Mouse (Mus musculus) neural tube, embryonic 11.5 days (tissue): ENCODE results near the gene Mycbpap. TPM values are rescaled to one million over a fixed set of nuclear protein-coding genes. Genes with fewer than 3 reads are reported as not detected.

ENCODE experiments used
- ATAC-seq: fragments of 200-750 bp; cut with Nextera tagmentation; 2 replicates; pipeline ENCODE4 v1.8.0; 2017; ENCODE audit warnings: moderate number of reproducible peaks, mild to moderate bottlenecking, moderate TSS enrichment, moderate library complexity; ENCODE audit not compliant: insufficient read depth, low FRiP score, low TSS enrichment
- DNase-seq: peaks from one replicate; pipeline ENCODE4 v3.0.0-alpha.2; 2015; ENCODE audit warnings: low spot score
- H3K27ac ChIP-seq: fragments of 300-500 bp; sonication (generic); 2 replicates; pipeline ENCODE4 v1.5.1; 2014; ENCODE audit warnings: low read depth, mild to moderate bottlenecking, low read length
- H3K27me3 ChIP-seq: fragments of 300-500 bp; sonication (generic); 2 replicates; pipeline ENCODE4 v1.6.1; 2014; ENCODE audit warnings: mild to moderate bottlenecking, low read length, mixed read lengths; ENCODE audit not compliant: control insufficient read depth, insufficient read depth
- H3K36me3 ChIP-seq: fragments of 300-500 bp; sonication (generic); 2 replicates; pipeline ENCODE4 v1.6.1; 2014; ENCODE audit warnings: mild to moderate bottlenecking, low read length, moderate library complexity, mixed read lengths; ENCODE audit not compliant: control insufficient read depth, insufficient read depth
- H3K4me1 ChIP-seq: fragments of 300-500 bp; sonication (generic); 2 replicates; pipeline ENCODE4 v1.6.1; 2014; ENCODE audit warnings: low read length, mixed read lengths; ENCODE audit not compliant: control insufficient read depth, insufficient read depth
- H3K4me2 ChIP-seq: fragments of 300-500 bp; sonication (generic); 2 replicates; pipeline ENCODE4 v1.6.1; 2014; ENCODE audit warnings: low read depth, mild to moderate bottlenecking, moderate library complexity
- H3K4me3 ChIP-seq: fragments of 300-500 bp; sonication (generic); 2 replicates; pipeline ENCODE4 v1.5.1; 2014; ENCODE audit warnings: low read depth, low read length
- H3K9ac ChIP-seq: fragments of 300-500 bp; sonication (generic); 2 replicates; pipeline ENCODE4 v1.6.1; 2014; ENCODE audit warnings: mild to moderate bottlenecking, low read length
- H3K9me3 ChIP-seq: fragments of 300-500 bp; sonication (generic); 2 replicates; pipeline ENCODE4 v1.6.1; 2016; ENCODE audit warnings: low read length; ENCODE audit not compliant: control insufficient read depth
- WGBS: fragments of 180-500 bp; shearing (Covaris S2); extraction: QIAGEN DNeasy Blood & Tissue Kit; methylation state at CpG from one replicate; pipeline ENCODE4 v1.1.7; 2014; 5-methylcytosine and 5-hydroxymethylcytosine counted together
- polyA plus RNA-seq: library from polyadenylated mRNA; unstranded; fragments of >200 nt; fragmentation: Nextera tagmentation; extraction: Ambion mirVana; gene quantifications from 2 replicates; pipeline ENCODE4 v1.2.1, GENCODE M21; 2014

The Mycbpap gene
- polyA plus RNA-seq, 1 experiment from 2014 or later, result 3.2 TPM

- Histone ChIP-seq H3K4me3 (no peak overlapping the region), H3K36me3 (no peaks in the 10 kb centered on the region), H3K4me1 (no peaks in the 10 kb centered on the region), H3K27ac (no peak overlapping the region), H3K9me3 (no peaks in the 10 kb centered on the region), H3K27me3 (no peaks in the 10 kb centered on the region), H3K9ac (no peak overlapping the region), H3K4me2 (no peak overlapping the region)
- DNase-seq (no peak), ATAC-seq (no peak)
- 95% methylated on average over 11 of the region's 11 CpGs for whole genome bisulfite sequencing
Measured at GRCm38 (mm10) chr11:94482738-94483137, 38.8 kb downstream of the Mycbpap start.

- H3K27me3 ChIP-seq, result no peaks in the 10 kb centered on the region
Measured at GRCm38 (mm10) chr11:94481963-94482362, 39.6 kb downstream of the Mycbpap start.

GRCm38 (mm10) chr11:94480382-94480781 lies 41.2 kb downstream of the Mycbpap start:
- 0 out of 2 replicates have a peak, but pooled peaks cover 4% of the 10 kb centered on the region for H3K4me1 ChIP-seq
- no peaks in the 10 kb centered on the region for H3K36me3 ChIP-seq
- H3K9ac ChIP-seq, result no peak overlapping the region
- H3K27me3 ChIP-seq, result peaks cover 11% of the 10 kb centered on the region
- ATAC-seq (no peak), DNase-seq (no peak)
- H3K4me2 ChIP-seq, result no peak overlapping the region
- no peak overlapping the region for H3K4me3 ChIP-seq
- no peak overlapping the region for H3K27ac ChIP-seq
- H3K9me3 ChIP-seq, result no peaks in the 10 kb centered on the region
- WGBS, result 92% methylated on average over 9 of the region's 9 CpGs

More at GRCm38 (mm10) chr11:94481963-94482362, 39.6 kb downstream of the Mycbpap start:
- ATAC-seq, result no peak
- no peaks in the 10 kb centered on the region for H3K36me3 ChIP-seq
- no peaks in the 10 kb centered on the region for H3K9me3 ChIP-seq
- no peak overlapping the region for H3K27ac ChIP-seq
- H3K9ac ChIP-seq, result no peak overlapping the region
- no peak for DNase-seq
- H3K4me2 ChIP-seq, result no peak overlapping the region
- no peaks in the 10 kb centered on the region for H3K4me1 ChIP-seq
- no peak overlapping the region for H3K4me3 ChIP-seq
- 91% methylated on average over 7 of the region's 7 CpGs for WGBS

GRCm38 (mm10) chr11:94477651-94478050 lies 43.9 kb downstream of the Mycbpap start:
- no peak for ATAC-seq
- Histone ChIP-seq H3K4me1 (peaks cover 16% of the 10 kb centered on the region; the same call in 1 of the 2 replicates), H3K27ac (no peak overlapping the region), H3K9ac (no peak overlapping the region), H3K4me3 (no peak overlapping the region), H3K4me2 (no peak overlapping the region), H3K27me3 (peaks cover 29% of the 10 kb centered on the region), H3K9me3 (no peaks in the 10 kb centered on the region), H3K36me3 (no peaks in the 10 kb centered on the region)
- no peak for DNase-seq
- 82% methylated on average over 6 of the region's 6 CpGs for WGBS

- H3K9ac ChIP-seq, result no peak overlapping the region
- no peaks in the 10 kb centered on the region for H3K36me3 ChIP-seq
- peaks cover 36% of the 10 kb centered on the region for H3K27me3 ChIP-seq
- H3K4me3 ChIP-seq, result no peak overlapping the region
- no peaks in the 10 kb centered on the region for H3K9me3 ChIP-seq
- DNase-seq (no peak), ATAC-seq (no peak)
- 16% methylated on average over 11 of the region's 11 CpGs for WGBS
- no peak overlapping the region for H3K27ac ChIP-seq
- H3K4me2 ChIP-seq, result no peak overlapping the region
- H3K4me1 ChIP-seq, result peaks cover 21% of the 10 kb centered on the region
Measured at GRCm38 (mm10) chr11:94475722-94476121, 45.8 kb downstream of the Mycbpap start.

DNA sequence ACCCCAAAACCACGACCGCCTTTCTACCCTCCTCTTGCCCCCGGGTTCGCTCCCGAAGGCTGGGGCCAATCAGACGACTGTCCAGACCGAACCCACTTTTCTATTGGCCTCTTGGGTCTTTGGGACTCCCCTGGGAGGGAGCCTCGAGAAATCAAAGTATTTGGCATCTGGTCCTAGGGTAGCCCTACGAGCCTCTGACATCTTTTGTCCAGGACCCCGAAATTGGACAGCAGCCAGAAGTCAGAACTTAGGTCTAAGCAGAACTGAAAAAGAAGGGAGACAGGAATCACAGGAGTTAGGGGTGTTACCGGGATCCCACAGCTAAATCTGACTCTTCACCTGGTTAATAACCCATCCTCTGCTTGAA lies 47.0 kb downstream of the Mycbpap start:
- no peak overlapping the region for H3K9ac ChIP-seq
- H3K4me3 ChIP-seq, result peak overlapping the region; percentile 69
- no peaks in the 10 kb centered on the region for H3K9me3 ChIP-seq
- H3K27ac ChIP-seq, result no peak overlapping the region
- H3K36me3 ChIP-seq, result no peaks in the 10 kb centered on the region
- H3K4me2 ChIP-seq, result peak overlapping the region; percentile 98
- peaks cover 36% of the 10 kb centered on the region for H3K27me3 ChIP-seq
- ATAC-seq (no peak), DNase-seq (no peak)
- 2% methylated on average over 11 of the region's 11 CpGs for WGBS
- H3K4me1 ChIP-seq, result peaks cover 31% of the 10 kb centered on the region

DNA sequence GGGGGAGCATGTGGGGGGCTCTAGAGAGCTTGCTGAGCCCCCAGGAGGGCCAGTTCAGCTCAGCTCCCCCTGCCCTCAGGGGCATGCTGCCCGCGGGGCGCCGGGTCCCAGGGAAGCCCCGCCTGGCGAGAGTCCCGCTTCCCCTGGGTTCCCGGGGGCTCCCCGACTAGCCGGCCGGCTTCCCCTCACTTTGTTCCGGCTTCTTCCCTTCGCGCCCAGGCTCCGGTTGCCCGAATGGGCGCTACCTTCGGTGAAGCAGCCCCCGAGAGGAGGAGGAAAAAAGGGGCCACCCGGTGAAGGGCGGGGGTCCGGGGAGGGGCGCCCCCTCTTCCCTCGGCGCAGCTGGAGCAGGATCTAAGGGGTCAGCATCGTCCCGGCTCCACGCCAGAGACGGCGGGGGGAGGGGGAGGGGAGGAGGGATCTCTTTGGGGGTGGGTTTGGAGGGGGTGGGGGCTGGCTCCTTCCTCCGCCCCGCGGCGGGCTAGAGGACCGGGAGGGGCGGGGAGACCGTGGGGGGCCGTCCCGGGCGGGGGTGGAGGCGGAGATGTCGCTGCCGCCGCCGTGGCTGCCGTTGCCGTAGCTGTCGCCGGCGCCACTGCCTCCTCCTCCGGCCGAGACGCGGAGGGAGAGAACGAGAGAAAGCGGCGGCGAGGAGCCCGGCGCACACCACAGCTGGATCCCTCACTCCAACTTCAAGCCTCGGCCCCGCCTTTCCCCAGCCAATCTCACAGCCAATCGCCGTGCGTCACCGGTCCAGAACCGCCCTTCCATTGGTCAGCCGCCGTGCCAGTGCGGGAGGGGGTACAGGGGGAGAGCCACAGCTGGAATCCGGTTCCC lies 47.6 kb downstream of the Mycbpap start, which contains the start of gene Cacna1g:
TSS of gene Cacna1g (minus strand) at position 492 of the 837 bp plus-strand sequence.
- WGBS, result under 1% methylated on average over 26 of the region's 71 CpGs
- Histone ChIP-seq H3K4me1 (peaks cover 37% of the 10 kb centered on the region), H3K27me3 (peaks cover 36% of the 10 kb centered on the region)

GRCm38 (mm10) chr11:94472916-94473706 lies 48.4 kb downstream of the Mycbpap start:
- H3K4me3 ChIP-seq, result peak overlapping the region; percentile 69
- H3K36me3 ChIP-seq, result no peaks in the 10 kb centered on the region
- no peaks in the 10 kb centered on the region for H3K9me3 ChIP-seq
- DNase-seq, result peak; percentile 50
- peak overlapping the region; percentile 98 for H3K4me2 ChIP-seq
- H3K27ac ChIP-seq, result peak overlapping the region; percentile 58
- under 1% methylated on average over 45 of the region's 52 CpGs for WGBS
- H3K4me1 ChIP-seq, result peaks cover 45% of the 10 kb centered on the region
- peak overlapping the region; percentile 79 for H3K9ac ChIP-seq
- H3K27me3 ChIP-seq, result peaks cover 36% of the 10 kb centered on the region
- peak; percentile 17; the same call in 1 of the 2 replicates for ATAC-seq

More for the DNA sequence above, 47.6 kb downstream of the Mycbpap start, which contains the start of gene Cacna1g:
- H3K4me2 ChIP-seq, result peak within 1 kb of the TSS; percentile 98
- peak within 1 kb of the TSS; percentile 58 for H3K27ac ChIP-seq
- peak; percentile 88 for DNase-seq
- no peaks in the 10 kb centered on the region for H3K36me3 ChIP-seq
- peak within 1 kb of the TSS; percentile 69 for H3K4me3 ChIP-seq
- ATAC-seq, result peak; percentile 87
- peak within 1 kb of the TSS; percentile 79 for H3K9ac ChIP-seq
- no peaks in the 10 kb centered on the region for H3K9me3 ChIP-seq
